Mouse (Mus musculus) limb, embryonic 15.5 days (tissue): ENCODE measurements around the gene Sik2. TPM values are rescaled to one million over a fixed set of nuclear protein-coding genes. Genes with fewer than 3 reads are reported as not detected.

Experiments
- ATAC-seq: fragments of 200-750 bp; cut with Nextera tagmentation; 2 replicates; pipeline ENCODE4 v1.8.0; 2017; ENCODE audit warnings: low read depth, moderate TSS enrichment; ENCODE audit not compliant: insufficient number of reproducible peaks, low FRiP score, low TSS enrichment
- H3K27ac ChIP-seq: fragments of 300-500 bp; sonication (generic); 2 replicates; pipeline ENCODE4 v1.5.1; 2015; ENCODE audit warnings: moderate library complexity, mild to moderate bottlenecking, inconsistent platforms
- H3K27me3 ChIP-seq: fragments of 300-500 bp; sonication (generic); 2 replicates; pipeline ENCODE4 v1.6.1; 2015; ENCODE audit warnings: inconsistent platforms
- H3K36me3 ChIP-seq: fragments of 300-500 bp; sonication (generic); 2 replicates; pipeline ENCODE4 v1.6.1; 2015; ENCODE audit warnings: inconsistent platforms
- H3K4me1 ChIP-seq: fragments of 300-500 bp; sonication (generic); 2 replicates; pipeline ENCODE4 v1.6.1; 2015; ENCODE audit warnings: inconsistent platforms
- H3K4me2 ChIP-seq: fragments of 300-500 bp; sonication (generic); 2 replicates; pipeline ENCODE4 v1.6.1; 2015; ENCODE audit warnings: mild to moderate bottlenecking, inconsistent platforms
- H3K4me3 ChIP-seq: fragments of 300-500 bp; sonication (generic); 2 replicates; pipeline ENCODE4 v1.5.1; 2015; ENCODE audit warnings: mild to moderate bottlenecking, inconsistent platforms
- H3K9ac ChIP-seq: fragments of 300-500 bp; sonication (generic); 2 replicates; pipeline ENCODE4 v1.6.1; 2015; ENCODE audit warnings: inconsistent platforms
- H3K9me3 ChIP-seq: fragments of 300-500 bp; sonication (generic); 2 replicates; pipeline ENCODE4 v1.6.1; 2016; ENCODE audit warnings: inconsistent platforms
- WGBS: fragments of 180-500 bp; shearing (Covaris S2); methylation state at CpG from one replicate; pipeline ENCODE4 v1.1.7; 2015; 5-methylcytosine and 5-hydroxymethylcytosine counted together
- polyA plus RNA-seq: library from polyadenylated mRNA; unstranded; fragments of >200 nt; fragmentation: Nextera tagmentation; extraction: Ambion mirVana; gene quantifications from 2 replicates; pipeline ENCODE4 v1.2.1, GENCODE M21; 2015

The Sik2 gene
- polyA plus RNA-seq, 1 experiment from 2014 or later, result 14.3 TPM

DNA sequence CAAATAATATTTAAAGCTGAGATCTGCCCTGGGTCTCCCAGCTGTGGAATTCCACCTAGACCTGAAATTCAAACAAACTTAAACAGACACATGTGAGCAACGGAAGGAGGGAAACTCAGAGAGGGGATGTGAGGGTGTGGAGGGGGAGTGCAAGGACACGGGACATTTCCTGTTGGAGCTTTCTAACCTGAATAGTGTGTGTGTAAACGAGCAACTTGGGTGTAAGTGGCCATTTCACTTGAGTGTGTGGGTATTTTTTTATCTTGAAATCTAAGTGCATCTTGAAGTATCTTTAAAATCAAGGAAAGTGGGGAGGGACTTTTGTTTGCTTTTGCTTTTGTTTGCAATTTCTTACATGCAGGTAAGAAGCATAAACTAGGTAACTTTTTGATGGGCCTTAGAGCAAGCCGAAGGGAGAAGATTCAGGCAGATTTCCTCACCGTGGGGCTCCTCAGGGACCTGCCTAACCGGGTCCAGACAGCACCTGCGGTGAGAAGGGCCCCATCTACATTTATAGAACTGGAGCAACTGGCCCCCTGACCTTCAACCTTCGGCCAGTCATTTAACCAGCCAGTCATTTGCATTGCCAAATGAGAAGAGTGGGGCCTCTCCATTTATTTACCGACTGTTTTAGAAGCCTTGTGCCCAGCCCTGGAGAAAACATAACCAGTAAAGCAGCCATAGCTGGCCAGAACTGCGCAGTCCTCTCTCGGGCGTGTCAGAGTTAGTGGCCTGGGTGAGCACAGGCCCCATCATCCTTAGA, 161.1 kb downstream of the Sik2 start:
- Histone ChIP-seq H3K9me3 (no peaks in the 10 kb centered on the region), H3K36me3 (peaks cover 17% of the 10 kb centered on the region), H3K4me3 (no peak overlapping the region), H3K27ac (no peak overlapping the region), H3K9ac (no peak overlapping the region), H3K27me3 (no peaks in the 10 kb centered on the region), H3K4me1 (peaks cover 18% of the 10 kb centered on the region), H3K4me2 (no peak overlapping the region)
- no peak for ATAC-seq
- WGBS, result 48% methylated on average over 12 of the region's 12 CpGs

DNA sequence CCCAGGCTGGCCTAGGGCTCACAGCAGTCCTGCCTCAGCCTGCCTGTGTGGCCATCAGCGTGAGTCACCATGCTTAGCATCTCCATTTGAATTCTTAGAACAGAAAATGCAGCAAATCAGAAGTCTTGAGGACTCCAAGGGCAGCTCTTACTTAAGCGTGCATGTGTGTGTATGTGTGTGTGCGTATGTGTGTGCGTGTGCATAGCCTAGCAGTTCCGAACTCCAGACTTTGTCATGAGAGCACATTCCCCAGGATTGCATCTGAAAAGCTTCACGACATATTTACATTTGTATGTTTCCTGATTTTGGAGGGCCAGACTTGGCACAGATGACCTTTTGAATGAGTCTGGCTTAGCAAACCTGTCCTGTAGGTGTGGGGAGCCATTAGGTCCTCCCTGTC, 161.7 kb downstream of the Sik2 start:
- Histone ChIP-seq H3K9ac (no peak overlapping the region), H3K36me3 (peaks cover 20% of the 10 kb centered on the region), H3K9me3 (no peaks in the 10 kb centered on the region), H3K27ac (no peak overlapping the region), H3K4me1 (peaks cover 13% of the 10 kb centered on the region), H3K27me3 (no peaks in the 10 kb centered on the region), H3K4me2 (no peak overlapping the region), H3K4me3 (no peak overlapping the region)
- 85% methylated on average over 6 of the region's 6 CpGs for WGBS
- ATAC-seq, result no peak

DNA sequence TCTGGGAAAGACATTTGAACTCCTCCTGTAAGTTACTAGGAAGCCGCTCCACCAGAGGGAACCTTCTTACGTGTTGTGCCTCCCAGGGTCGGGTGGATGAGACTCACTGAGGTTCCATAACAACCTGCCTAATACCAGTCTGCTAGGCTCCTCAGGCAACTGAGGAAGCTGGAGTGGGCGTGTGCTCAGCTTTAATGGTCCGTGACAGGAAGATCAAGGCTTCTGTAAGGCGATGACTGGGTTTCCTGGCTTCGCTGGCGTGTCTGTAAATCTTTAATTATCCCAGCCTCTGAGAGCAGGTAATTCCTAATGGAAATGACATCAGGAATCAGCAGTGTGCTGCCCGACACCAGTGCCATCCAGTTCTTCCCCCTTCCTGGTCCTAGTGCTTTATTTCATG, 163.3 kb downstream of the Sik2 start:
- 42% methylated on average over 9 of the region's 9 CpGs for WGBS
- H3K27ac ChIP-seq, result no peak overlapping the region
- no peak for ATAC-seq
- no peak overlapping the region for H3K9ac ChIP-seq
- no peaks in the 10 kb centered on the region for H3K27me3 ChIP-seq
- peaks cover 7% of the 10 kb centered on the region for H3K4me1 ChIP-seq
- H3K4me2 ChIP-seq, result no peak overlapping the region
- no peak overlapping the region for H3K4me3 ChIP-seq
- H3K36me3 ChIP-seq, result peaks cover 20% of the 10 kb centered on the region
- H3K9me3 ChIP-seq, result no peaks in the 10 kb centered on the region

DNA sequence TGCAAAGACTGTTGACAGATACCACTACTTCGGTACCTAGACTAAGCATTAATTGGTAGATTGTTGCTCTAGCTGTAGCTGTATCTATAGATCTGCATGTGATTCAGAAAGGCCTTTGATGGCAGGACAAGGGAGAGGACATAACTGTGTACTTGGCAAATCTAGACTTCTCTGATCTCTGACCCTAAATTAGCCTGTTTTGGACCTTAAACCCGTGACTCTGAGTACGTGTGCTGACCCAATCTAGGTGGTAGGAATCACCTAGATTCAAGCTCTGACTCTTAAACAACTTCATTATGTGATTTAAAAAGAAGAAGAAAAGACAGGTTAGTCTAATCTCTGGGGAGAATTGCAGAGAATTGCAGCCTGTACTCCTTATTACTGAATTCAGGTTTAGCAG, 163.8 kb downstream of the Sik2 start, which contains the start of gene Ppp2r1b:
TSS of gene Ppp2r1b (plus strand) at position 221 of the 400 bp plus-strand sequence.
- 91% methylated on average over 3 of the region's 3 CpGs for WGBS
- peaks cover 3% of the 10 kb centered on the region for H3K4me1 ChIP-seq
- H3K4me2 ChIP-seq, result no peak within 1 kb of the TSS
- H3K4me3 ChIP-seq, result no peak within 1 kb of the TSS
- H3K9me3 ChIP-seq, result no peaks in the 10 kb centered on the region
- no peak for ATAC-seq
- H3K36me3 ChIP-seq, result peaks cover 20% of the 10 kb centered on the region
- no peaks in the 10 kb centered on the region for H3K27me3 ChIP-seq
- no peak within 1 kb of the TSS for H3K27ac ChIP-seq
- H3K9ac ChIP-seq, result no peak within 1 kb of the TSS

Other genes starting within 250 kb of the Sik2 start
- 9.3 TPM in 2 replicates for gene Fdxacb1, start 240.8 kb downstream of the Sik2 start, polyA plus RNA-seq
- gene Alg9, start 234.1 kb downstream of the Sik2 start, polyA plus RNA-seq, result 34.9 and 35.6 TPM in 2 replicates
- gene 1110032A03Rik, start 233.6 kb downstream of the Sik2 start, polyA plus RNA-seq, result 24.2 and 30.2 TPM in 2 replicates
- 48.6 and 49.0 TPM in 2 replicates for gene Ppp2r1b, start 163.8 kb downstream of the Sik2 start, polyA plus RNA-seq
- not detected in 2 replicates for gene Btg4, start 51.8 kb upstream of the Sik2 start, polyA plus RNA-seq
- 9.4 and 10.6 TPM in 2 replicates for gene Layn, start 68.0 kb upstream of the Sik2 start, polyA plus RNA-seq
- not detected in 2 replicates for gene 4833427G06Rik, start 93.0 kb upstream of the Sik2 start, polyA plus RNA-seq
- gene Gm32742, start 156.4 kb upstream of the Sik2 start, polyA plus RNA-seq, result not detected in 2 replicates
- gene Pou2af1, start 204.6 kb upstream of the Sik2 start, polyA plus RNA-seq, result 0.08 TPM in 1 of 2 replicates, not detected in the other